Mouse (Mus musculus): Measurements from ENCODE around the gene Ptprb.

The Ptprb gene

GRCm38 (mm10) chr10:116275280-116275679 is at the start of gene Ptprb:
TSS of gene Ptprb (plus strand) at chr10:116275523.
- no peak for DNase-seq (ENCODE audit: low spot score)

- no peak for DNase-seq (ENCODE audit: low spot score)
These were observed 40.0 kb upstream of the Ptprb start for GRCm38 (mm10) chr10:116235299-116235698.

- DNase-seq (ENCODE audit: low spot score): no peak
These were observed 33.1 kb upstream of the Ptprb start for GRCm38 (mm10) chr10:116242200-116242599.

GRCm38 (mm10) chr10:116243373-116243772 is 31.9 kb upstream of the Ptprb start:
- DNase-seq (ENCODE audit: low spot score): no peak

- no peak for DNase-seq (ENCODE audit: low spot score)
These were observed 29.7 kb upstream of the Ptprb start for GRCm38 (mm10) chr10:116245632-116246031.

- no peak for DNase-seq (ENCODE audit: low spot score)
These were observed 22.7 kb upstream of the Ptprb start for GRCm38 (mm10) chr10:116252668-116253067.

- DNase-seq (ENCODE audit: low spot score): no peak
These were observed 21.4 kb upstream of the Ptprb start for GRCm38 (mm10) chr10:116253972-116254371.

- DNase-seq (ENCODE audit: low spot score): no peak
These were observed 16.0 kb upstream of the Ptprb start for GRCm38 (mm10) chr10:116259298-116259697.

GRCm38 (mm10) chr10:116260658-116261433 is 14.5 kb upstream of the Ptprb start:
- no peak for DNase-seq (ENCODE audit: low spot score)

- DNase-seq (ENCODE audit: low spot score): no peak
These were observed 13.8 kb upstream of the Ptprb start for GRCm38 (mm10) chr10:116261559-116261958.

- no peak for DNase-seq (ENCODE audit: low spot score)
These were observed 10.8 kb upstream of the Ptprb start for GRCm38 (mm10) chr10:116264521-116264920.

GRCm38 (mm10) chr10:116266561-116267433 is 8.5 kb upstream of the Ptprb start:
- no peak for DNase-seq (ENCODE audit: low spot score)

- no peak for DNase-seq (ENCODE audit: low spot score)
These were observed 7.9 kb upstream of the Ptprb start for GRCm38 (mm10) chr10:116267434-116267822.

- no peak for DNase-seq (ENCODE audit: low spot score)
These were observed 7.0 kb upstream of the Ptprb start for GRCm38 (mm10) chr10:116268343-116268742.

GRCm38 (mm10) chr10:116270646-116271469 is 4.5 kb upstream of the Ptprb start:
- no peak for DNase-seq (ENCODE audit: low spot score)

- DNase-seq (ENCODE audit: low spot score): no peak
These were observed 3.8 kb upstream of the Ptprb start for GRCm38 (mm10) chr10:116271470-116271915.

GRCm38 (mm10) chr10:116272156-116272555 is 3.2 kb upstream of the Ptprb start:
- no peak for DNase-seq (ENCODE audit: low spot score)

GRCm38 (mm10) chr10:116286697-116287344 is 11.5 kb downstream of the Ptprb start:
- no peak for DNase-seq (ENCODE audit: low spot score)

GRCm38 (mm10) chr10:116288130-116288529 is 12.8 kb downstream of the Ptprb start:
- no peak for DNase-seq (ENCODE audit: low spot score)

GRCm38 (mm10) chr10:116290483-116290882 is 15.2 kb downstream of the Ptprb start:
- no peak for DNase-seq (ENCODE audit: low spot score)

GRCm38 (mm10) chr10:116291153-116291755 is 15.9 kb downstream of the Ptprb start:
- no peak for DNase-seq (ENCODE audit: low spot score)

Measured in testis, postnatal 10 days (tissue).